Mouse (Mus musculus): ENCODE measurements at regions not wholly inside any gene's neighbourhood (a gene's known extent, or its start where the extent isn't known, plus 50 kb on each side); places are given as distances from the start of the nearest gene placed in this dataset.

GRCm38 (mm10) chr13:106352614-106353409 lies 583.9 kb downstream of the Ipo11 start:
- TF ChIP-seq EP300 (IDR thresholded peaks at IDR 0.05; ENCODE audit: low read depth) = no peak
- no peak for TF ChIP-seq CTCF (IDR thresholded peaks at IDR 0.05; ENCODE audit: low read depth)

All from liver, embryonic 14.5 days (tissue).